Mouse (Mus musculus): ENCODE data around the gene Kcne2. TPM values are rescaled to one million over a fixed set of nuclear protein-coding genes. Genes with fewer than 3 reads are reported as not detected.

Gene Kcne2
- total and polyA plus RNA-seq, 3 experiments = not detected

DNA sequence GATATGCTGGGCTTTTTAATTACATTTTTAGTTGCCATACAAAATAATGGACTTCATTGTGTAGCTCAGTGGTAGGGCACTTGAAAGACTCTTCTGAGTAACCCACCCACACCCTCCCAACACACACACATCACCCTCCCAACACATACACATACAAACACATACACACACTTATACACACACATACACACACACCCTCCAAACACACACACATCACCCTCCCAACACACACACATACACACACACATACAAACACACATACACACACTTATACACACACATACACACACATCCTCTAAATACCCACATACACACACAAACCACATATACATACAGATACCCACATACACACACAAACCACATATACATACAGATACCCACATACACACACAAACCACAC is 2.1 kb upstream of the Kcne2 start:
- DNase-seq (ENCODE audit: extremely low read depth) = no peak
- TF ChIP-seq ZKSCAN1 (IDR thresholded peaks at IDR 0.05; ENCODE audit: borderline replicate concordance, low read depth, low read length) (no peak), RCOR1 (conservative IDR thresholded peaks at IDR 0.05; ENCODE audit: low read depth, low read length) (no peak), TBP (conservative IDR thresholded peaks at IDR 0.05; ENCODE audit: low read depth, low read length) (no peak), MAX (IDR thresholded peaks at IDR 0.05; ENCODE audit: low read length) (no peak)
- in situ Hi-C loops (cut with MboI; ENCODE audit: low pct_ligation_motif_present, low pct_unique_long_range_greater_than_20kb, low sequenced_read_pairs) (loop anchor here (5.0 to 25.0 kb wide), 3 partner anchors 353 to 928 kb away; partner anchors contain the start of gene Ifnar2), dilution Hi-C loops (cut with MboI; ENCODE audit: extremely low pct_ligation_motif_present, extremely low pct_unique_long_range_greater_than_20kb, low sequenced_read_pairs) (no loop called here)
- Histone ChIP-seq H3K27ac (ENCODE audit: insufficient read depth, low read depth) (no peak overlapping the region), H3K9ac (ENCODE audit: insufficient read depth, low read depth) (no peak overlapping the region), H3K79me2 (replicated peaks; ENCODE audit: control insufficient read depth, extremely low read depth, insufficient read depth, poor library complexity, severe bottlenecking) (no peaks in the 10 kb centered on the region), H3K4me1 (ENCODE audit: control insufficient read depth in 1 of 2, insufficient read depth in 2 of 2) (peaks cover 0 to 2% of the 10 kb centered on the region in 2 experiments; a peak in 1 of 4 replicates), H3K4me2 (ENCODE audit: insufficient read depth, low read depth, poor library complexity, severe bottlenecking) (no peak overlapping the region), H3K36me3 (replicated peaks in 1 of 2; ENCODE audit: control insufficient read depth in 1 of 2, insufficient read depth in 1 of 2, low read length in 1 of 2) (no peaks in the 10 kb centered on the region), H3K9me3 (replicated peaks; ENCODE audit: low read length) (no peaks in the 10 kb centered on the region), H3K27me3 (replicated peaks) (peaks cover 23% of the 10 kb centered on the region), H3K4me3 (replicated peaks in 1 of 3; ENCODE audit: low read depth in 2 of 3, low read length in 2 of 3, poor library complexity in 1 of 3) (no peak overlapping the region)

GRCm38 (mm10) chr16:92294267-92294970 is 2.2 kb downstream of the Kcne2 start:
- H3K4me2 ChIP-seq (ENCODE audit: insufficient read depth, low read depth, poor library complexity, severe bottlenecking) = no peak overlapping the region
- peaks cover 5 to 11% of the 10 kb centered on the region in 2 experiments for H3K4me1 ChIP-seq (ENCODE audit: control insufficient read depth in 1 of 2, insufficient read depth in 2 of 2)
- dilution Hi-C loops (cut with MboI; ENCODE audit: extremely low pct_ligation_motif_present, extremely low pct_unique_long_range_greater_than_20kb, low sequenced_read_pairs) = no loop called here
- H3K27ac ChIP-seq (ENCODE audit: insufficient read depth, low read depth) = no peak overlapping the region
- in situ Hi-C loops (cut with MboI; ENCODE audit: low pct_ligation_motif_present, low pct_unique_long_range_greater_than_20kb, low sequenced_read_pairs) = loop anchor here (5.0 to 25.0 kb wide), 3 partner anchors 357 to 932 kb away; partner anchors contain the start of gene Ifnar2
- no peak for TF ChIP-seq MEF2A (IDR thresholded peaks at IDR 0.05; ENCODE audit: borderline replicate concordance, low read depth, low read length)
- TF ChIP-seq TBP (conservative IDR thresholded peaks at IDR 0.05; ENCODE audit: low read depth, low read length) = no peak
- no peak for TF ChIP-seq HCFC1 (IDR thresholded peaks at IDR 0.05; ENCODE audit: low read depth, low read length)
- TF ChIP-seq ZMIZ1 (IDR thresholded peaks at IDR 0.05; ENCODE audit: low read depth, low read length) = no peak
- no peak for TF ChIP-seq POLR2AphosphoS2 (IDR thresholded peaks at IDR 0.05; ENCODE audit: low read depth, low read length)
- TF ChIP-seq POLR2A (IDR thresholded peaks at IDR 0.05; ENCODE audit: low read depth, low read length) = no peak
- TF ChIP-seq USF1 (IDR thresholded peaks at IDR 0.05; ENCODE audit: low read depth, low read length) = no peak
- TF ChIP-seq PAX5 (IDR thresholded peaks at IDR 0.05; ENCODE audit: low read length) = no peak
- TF ChIP-seq ZNF384 (IDR thresholded peaks at IDR 0.05; ENCODE audit: low read depth, low read length) = no peak
- TF ChIP-seq MYC (IDR thresholded peaks at IDR 0.05; ENCODE audit: low read depth, low read length) = no peak
- TF ChIP-seq USF2 (conservative IDR thresholded peaks at IDR 0.05; ENCODE audit: low read depth, low read length) = no peak
- no peak for TF ChIP-seq MAZ (IDR thresholded peaks at IDR 0.05; ENCODE audit: low read depth, low read length)
- TF ChIP-seq SMC3 (IDR thresholded peaks at IDR 0.05; ENCODE audit: low read depth, low read length) = no peak
- TF ChIP-seq MXI1 (IDR thresholded peaks at IDR 0.05; ENCODE audit: low read depth, low read length) = no peak
- no peak for TF ChIP-seq CTCF (conservative IDR thresholded peaks at IDR 0.05 in 1 of 2, IDR thresholded peaks at IDR 0.05 in 1 of 2; ENCODE audit: low read depth in 2 of 2, low read length in 2 of 2)
- no peak for TF ChIP-seq ELF1 (IDR thresholded peaks at IDR 0.05; ENCODE audit: low read depth, low read length)
- no peak for TF ChIP-seq RAD21 (IDR thresholded peaks at IDR 0.05; ENCODE audit: low read depth, low read length)
- no peak for TF ChIP-seq JUND (conservative IDR thresholded peaks at IDR 0.05; ENCODE audit: low read depth, low read length)
- TF ChIP-seq TCF12 (IDR thresholded peaks at IDR 0.05; ENCODE audit: low read depth, low read length) = no peak
- TF ChIP-seq UBTF (IDR thresholded peaks at IDR 0.05; ENCODE audit: low read depth, low read length) = no peak
- H3K79me2 ChIP-seq (replicated peaks; ENCODE audit: control insufficient read depth, extremely low read depth, insufficient read depth, poor library complexity, severe bottlenecking) = no peaks in the 10 kb centered on the region
- no peak for DNase-seq (ENCODE audit: extremely low read depth)
- H3K9me3 ChIP-seq (replicated peaks; ENCODE audit: low read length) = no peaks in the 10 kb centered on the region
- H3K36me3 ChIP-seq (replicated peaks in 1 of 2; ENCODE audit: control insufficient read depth in 1 of 2, insufficient read depth in 1 of 2, low read length in 1 of 2) = no peaks in the 10 kb centered on the region
- peaks cover 7% of the 10 kb centered on the region for H3K27me3 ChIP-seq (replicated peaks)
- H3K9ac ChIP-seq (ENCODE audit: insufficient read depth, low read depth) = no peak overlapping the region
- no peak overlapping the region for H3K4me3 ChIP-seq (replicated peaks in 1 of 3; ENCODE audit: low read depth in 2 of 3, low read length in 2 of 3, poor library complexity in 1 of 3)
